Mouse (Mus musculus): Measurements from ENCODE around the gene Zfp618.

GRCm38 (mm10) chr4:63058686-63059085, 93.3 kb downstream of the Zfp618 start:
- TF ChIP-seq CTCF (conservative IDR thresholded peaks at IDR 0.05; ENCODE audit: low read length) (no peak), NANOG (IDR thresholded peaks at IDR 0.05; ENCODE audit: borderline replicate concordance, low read length) (no peak), POU5F1 (IDR thresholded peaks at IDR 0.05; ENCODE audit: borderline replicate concordance, low read length) (no peak)
